Mouse (Mus musculus) spleen, postnatal 36 days (tissue): Measurements from ENCODE around the gene Scrn1.

Experiments used
- DNase-seq, 2 experiments: peaks; one replicate each; pipeline ENCODE4 v3.0.0; 2022; ENCODE audit warnings: low spot score in 2 of 2, mixed read lengths in 1 of 2

Gene Scrn1

GRCm38 (mm10) chr6:54475926-54476667 is 90.2 kb downstream of the Scrn1 start:
- no peak for DNase-seq

GRCm38 (mm10) chr6:54472846-54473715 is 93.2 kb downstream of the Scrn1 start:
- no peak for DNase-seq

- no peak for DNase-seq
Observed at GRCm38 (mm10) chr6:54471866-54472265, 94.4 kb downstream of the Scrn1 start.

- no peak for DNase-seq
Observed at GRCm38 (mm10) chr6:54467371-54467770, 98.9 kb downstream of the Scrn1 start.

GRCm38 (mm10) chr6:54464926-54465325 is 101.4 kb downstream of the Scrn1 start:
- DNase-seq, result no peak

GRCm38 (mm10) chr6:54463701-54464458 is 102.4 kb downstream of the Scrn1 start:
- no peak for DNase-seq

GRCm38 (mm10) chr6:54462766-54463165 is 103.5 kb downstream of the Scrn1 start:
- DNase-seq, result no peak

GRCm38 (mm10) chr6:54460915-54461671 is 105.2 kb downstream of the Scrn1 start:
- no peak for DNase-seq

- DNase-seq, result no peak
Observed at GRCm38 (mm10) chr6:54460172-54460914, 105.9 kb downstream of the Scrn1 start.

GRCm38 (mm10) chr6:54459661-54460060 is 106.6 kb downstream of the Scrn1 start:
- DNase-seq, result no peak
